Mouse (Mus musculus): ENCODE data around the gene Cln3.

GRCm38 (mm10) chr7:126606611-126607010, 21.0 kb upstream of the Cln3 start:
- TF ChIP-seq CTCF (IDR thresholded peaks at IDR 0.05; ENCODE audit: insufficient read depth, low read depth, low read length) (no peak), POLR2A (IDR thresholded peaks at IDR 0.05; ENCODE audit: insufficient read depth, low read depth, low read length) (no peak)
